Mouse (Mus musculus): Measurements from ENCODE around the gene Rfx4.

DNA sequence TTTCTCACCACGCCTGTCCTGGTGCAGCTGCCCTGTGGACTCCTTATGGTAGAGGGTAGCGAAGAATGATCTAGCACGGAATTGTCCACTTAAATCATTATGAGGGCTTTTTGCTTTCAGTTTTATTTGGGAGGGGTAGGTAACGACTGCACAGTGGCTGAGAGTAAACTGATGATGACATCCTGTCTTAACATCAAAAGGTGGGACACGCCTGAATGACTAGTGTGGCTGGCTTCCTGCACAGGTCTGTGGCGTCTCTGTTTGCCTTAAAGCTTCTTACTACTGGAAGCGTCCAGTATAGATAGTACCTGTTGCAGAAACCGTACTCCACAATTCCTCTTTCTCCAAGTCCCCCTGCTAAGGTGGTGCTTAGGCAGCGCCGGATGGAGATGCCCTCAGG, 12.9 kb downstream of the Rfx4 start:
- TF ChIP-seq CTCF (IDR thresholded peaks at IDR 0.05) (no peak), POLR2A (IDR thresholded peaks at IDR 0.05; ENCODE audit: insufficient read depth, low read depth, low read length) (no peak)

Measured in heart, adult 2 months (tissue).